Mouse (Mus musculus): ENCODE results near the gene Rpap2. TPM values are rescaled to one million over a fixed set of nuclear protein-coding genes. Genes with fewer than 3 reads are reported as not detected.

The Rpap2 gene
- polyA plus RNA-seq, 2 experiments, result 2.6 to 6.5 TPM

DNA sequence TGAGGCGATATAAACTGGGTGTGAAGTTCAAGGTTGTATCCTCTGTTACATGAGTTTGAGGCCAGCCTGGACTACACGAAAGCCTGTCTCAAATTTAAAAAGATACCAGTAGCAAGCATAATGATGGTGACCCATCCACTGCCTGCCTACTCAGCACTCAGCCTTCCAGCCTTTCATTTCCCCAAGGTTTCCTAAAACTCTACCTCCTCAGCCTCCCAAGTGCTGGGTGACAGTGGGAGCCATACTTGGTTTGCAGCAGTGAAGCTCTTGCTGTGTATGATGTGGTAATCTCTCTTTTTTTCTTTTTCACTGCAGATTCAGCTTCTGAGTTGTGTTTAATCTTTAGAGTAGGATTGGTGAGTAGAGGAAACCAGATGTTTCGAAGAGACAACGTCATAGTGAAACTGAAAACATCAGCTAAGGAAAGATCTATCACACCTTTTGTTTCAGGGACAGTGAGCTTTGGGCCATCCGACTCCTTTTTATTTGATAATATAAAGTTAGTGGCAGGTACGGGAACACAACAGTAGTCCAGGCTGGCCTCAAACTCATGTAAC is 106.1 kb downstream of the Rpap2 start:
- TF ChIP-seq CTCF (IDR thresholded peaks at IDR 0.05; ENCODE audit: low read depth) (no peak), EP300 (IDR thresholded peaks at IDR 0.05; ENCODE audit: low read depth) (no peak)
- Histone ChIP-seq H3K27me3 (ENCODE audit: control insufficient read depth, insufficient read depth, low read length) (no peaks in the 10 kb centered on the region), H3K9me3 (ENCODE audit: control insufficient read depth, low read length) (no peaks in the 10 kb centered on the region), H3K4me1 (replicated peaks; ENCODE audit: control insufficient read depth in 2 of 2, insufficient read depth in 2 of 2, low read length in 1 of 2) (no peaks in the 10 kb centered on the region; a peak in 1 of 4 replicates), H3K27ac (no peak overlapping the region), H3K4me3 (ENCODE audit: insufficient read depth in 1 of 2, low read depth in 2 of 2, low read length in 2 of 2) (no peak overlapping the region), H3K4me2 (ENCODE audit: low read depth) (no peak overlapping the region), H3K36me3 (replicated peaks; ENCODE audit: control insufficient read depth, insufficient read depth, low read depth) (no peaks in the 10 kb centered on the region), H3K9ac (replicated peaks) (no peak overlapping the region)
- DNase-seq (ENCODE audit: low read depth in 3 of 3, low spot score in 3 of 3), result no peak
- ATAC-seq (ENCODE audit: insufficient read depth), result no peak
- 63% methylated on average over 6 of the region's 6 CpGs for WGBS (ENCODE audit: insufficient replicate concordance)

DNA sequence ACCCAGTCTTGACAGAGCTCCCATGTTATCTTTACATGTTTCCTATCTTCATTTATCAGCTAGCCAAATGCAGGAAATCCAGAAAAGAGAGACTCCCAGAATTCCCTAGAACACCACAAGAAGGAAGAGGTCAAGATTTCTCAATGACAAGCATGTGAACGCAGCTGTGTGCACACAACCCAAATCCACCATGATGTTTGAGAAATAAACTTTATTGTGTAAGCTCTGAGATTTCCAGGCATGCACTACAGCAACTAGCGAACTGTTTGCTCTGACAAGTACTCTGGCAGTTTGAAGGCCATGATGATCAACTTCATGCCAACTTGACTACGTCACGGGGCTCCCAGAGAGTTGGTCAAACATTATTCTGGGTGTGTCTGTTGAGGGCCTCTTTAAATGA is 108.6 kb downstream of the Rpap2 start:
- no peak overlapping the region for H3K9ac ChIP-seq (replicated peaks)
- no peaks in the 10 kb centered on the region for H3K36me3 ChIP-seq (replicated peaks; ENCODE audit: control insufficient read depth, insufficient read depth, low read depth)
- ATAC-seq (ENCODE audit: insufficient read depth), result no peak
- H3K27ac ChIP-seq, result no peak overlapping the region
- WGBS (ENCODE audit: insufficient replicate concordance), result 67% methylated on average over 4 of the region's 4 CpGs
- H3K4me1 ChIP-seq (replicated peaks; ENCODE audit: control insufficient read depth in 2 of 2, insufficient read depth in 2 of 2, low read length in 1 of 2), result no peaks in the 10 kb centered on the region; a peak in 1 of 4 replicates
- DNase-seq (ENCODE audit: low read depth in 3 of 3, low spot score in 3 of 3), result no peak
- H3K4me2 ChIP-seq (ENCODE audit: low read depth), result no peak overlapping the region
- H3K27me3 ChIP-seq (ENCODE audit: control insufficient read depth, insufficient read depth, low read length), result no peaks in the 10 kb centered on the region; the same call in 1 of the 2 replicates
- H3K9me3 ChIP-seq (ENCODE audit: control insufficient read depth, low read length), result no peaks in the 10 kb centered on the region
- no peak overlapping the region for H3K4me3 ChIP-seq (ENCODE audit: insufficient read depth in 1 of 2, low read depth in 2 of 2, low read length in 2 of 2)
- TF ChIP-seq EP300 (IDR thresholded peaks at IDR 0.05; ENCODE audit: low read depth) (no peak), CTCF (IDR thresholded peaks at IDR 0.05; ENCODE audit: low read depth) (no peak)

DNA sequence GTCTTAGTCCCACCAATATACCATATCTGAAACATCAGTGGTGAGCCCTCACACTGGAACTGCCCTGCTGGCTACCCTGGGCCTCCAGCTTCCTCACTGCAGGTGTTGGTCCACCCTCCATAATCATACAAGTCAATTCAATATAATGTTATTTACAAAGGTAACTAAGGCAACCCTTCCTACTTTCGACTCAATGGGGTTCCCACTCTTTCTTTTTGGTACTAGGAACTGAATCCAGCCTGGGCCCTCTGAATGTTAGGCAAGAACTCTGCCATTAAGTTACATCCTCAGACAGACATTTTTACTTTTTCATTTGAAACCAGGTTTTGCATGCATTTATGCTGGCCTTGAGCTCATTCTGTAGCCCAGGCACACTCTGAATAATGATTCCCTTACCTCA is 109.1 kb downstream of the Rpap2 start:
- ATAC-seq (ENCODE audit: insufficient read depth), result no peak
- Histone ChIP-seq H3K36me3 (replicated peaks; ENCODE audit: control insufficient read depth, insufficient read depth, low read depth) (no peaks in the 10 kb centered on the region), H3K4me2 (ENCODE audit: low read depth) (no peak overlapping the region), H3K4me3 (ENCODE audit: insufficient read depth in 1 of 2, low read depth in 2 of 2, low read length in 2 of 2) (no peak overlapping the region), H3K27ac (no peak overlapping the region), H3K4me1 (replicated peaks; ENCODE audit: control insufficient read depth in 2 of 2, insufficient read depth in 2 of 2, low read length in 1 of 2) (no peaks in the 10 kb centered on the region; a peak in 1 of 4 replicates), H3K9me3 (ENCODE audit: control insufficient read depth, low read length) (no peaks in the 10 kb centered on the region), H3K9ac (replicated peaks) (no peak overlapping the region), H3K27me3 (ENCODE audit: control insufficient read depth, insufficient read depth, low read length) (no peaks in the 10 kb centered on the region; the same call in 1 of the 2 replicates)
- no peak for DNase-seq (ENCODE audit: low read depth in 3 of 3, low spot score in 3 of 3)
- TF ChIP-seq CTCF (IDR thresholded peaks at IDR 0.05; ENCODE audit: low read depth) (no peak), EP300 (IDR thresholded peaks at IDR 0.05; ENCODE audit: low read depth) (no peak)
- 43% methylated on average over 1 of the region's 1 CpGs for WGBS (ENCODE audit: insufficient replicate concordance)

DNA sequence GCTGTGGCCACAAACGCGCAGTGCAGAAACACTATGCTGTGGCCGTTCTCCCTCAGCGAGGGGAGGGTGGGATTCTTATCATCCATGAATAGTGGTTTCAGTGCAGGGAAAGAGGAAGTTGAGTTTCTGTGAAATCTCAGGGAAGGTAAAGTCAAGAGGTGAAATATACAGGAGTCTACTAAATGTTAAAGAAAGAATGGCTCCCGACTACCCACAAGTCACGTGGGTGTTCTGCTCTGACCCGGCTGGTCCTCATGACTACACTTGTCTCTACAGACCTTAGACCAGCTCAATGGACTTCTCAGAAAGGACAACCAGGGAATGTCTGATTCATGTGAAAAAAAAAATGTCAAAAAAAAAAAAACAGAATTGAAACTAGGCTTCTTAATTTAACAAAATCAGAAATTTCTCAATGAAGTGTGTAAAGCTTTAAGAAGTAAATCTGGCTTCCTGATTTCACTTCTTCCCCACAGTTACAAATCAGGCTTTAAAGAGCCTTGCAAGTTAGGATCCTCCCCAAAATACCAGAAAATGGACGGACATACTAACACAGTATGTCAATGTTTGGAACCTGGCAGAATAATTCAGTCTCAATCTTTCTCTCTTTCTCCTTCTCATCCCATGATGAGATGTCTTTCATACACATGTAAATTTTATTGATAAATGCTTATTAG is 111.1 kb downstream of the Rpap2 start:
- WGBS (ENCODE audit: insufficient replicate concordance), result 25% methylated on average over 8 of the region's 8 CpGs
- TF ChIP-seq EP300 (IDR thresholded peaks at IDR 0.05; ENCODE audit: low read depth) (no peak), CTCF (IDR thresholded peaks at IDR 0.05; ENCODE audit: low read depth) (no peak)
- Histone ChIP-seq H3K27ac (no peak overlapping the region), H3K4me1 (replicated peaks; ENCODE audit: control insufficient read depth in 2 of 2, insufficient read depth in 2 of 2, low read length in 1 of 2) (no peaks in the 10 kb centered on the region; a peak in 1 of 4 replicates), H3K9me3 (ENCODE audit: control insufficient read depth, low read length) (no peaks in the 10 kb centered on the region), H3K4me2 (ENCODE audit: low read depth) (no peak overlapping the region), H3K36me3 (replicated peaks; ENCODE audit: control insufficient read depth, insufficient read depth, low read depth) (no peaks in the 10 kb centered on the region), H3K9ac (replicated peaks) (no peak overlapping the region), H3K27me3 (ENCODE audit: control insufficient read depth, insufficient read depth, low read length) (no peaks in the 10 kb centered on the region; the same call in 1 of the 2 replicates), H3K4me3 (ENCODE audit: insufficient read depth in 1 of 2, low read depth in 2 of 2, low read length in 2 of 2) (no peak overlapping the region)
- no peak for ATAC-seq (ENCODE audit: insufficient read depth)
- no peak for DNase-seq (ENCODE audit: low read depth in 3 of 3, low spot score in 3 of 3)

Other genes with a start within 250 kb of the Rpap2 start
- 0.03 TPM in 1 of 2 replicates, not detected in the other for gene Ephx4, start 194.6 kb upstream of the Rpap2 start, polyA plus RNA-seq (2012; rRNA removed)
- gene Ephx4, start 194.6 kb upstream of the Rpap2 start, polyA plus RNA-seq (2014; fragmentation: Nextera tagmentation; extraction: Ambion mirVana), result not detected in 2 replicates
- not detected in 2 replicates for gene Lpcat2b, start 165.8 kb upstream of the Rpap2 start, polyA plus RNA-seq (2012; rRNA removed)
- gene Lpcat2b, start 165.8 kb upstream of the Rpap2 start, polyA plus RNA-seq (2014; fragmentation: Nextera tagmentation; extraction: Ambion mirVana), result not detected in 2 replicates
- 0.75 and 1.1 TPM in 2 replicates for gene Btbd8, start 159.4 kb upstream of the Rpap2 start, polyA plus RNA-seq (2012; rRNA removed)
- 1.1 and 1.2 TPM in 2 replicates for gene Btbd8, start 159.4 kb upstream of the Rpap2 start, polyA plus RNA-seq (2014; fragmentation: Nextera tagmentation; extraction: Ambion mirVana)
- 0.02 and 0.06 TPM in 2 replicates for gene Gm42669, start 89.8 kb upstream of the Rpap2 start, polyA plus RNA-seq (2012; rRNA removed)
- gene Gm42669, start 89.8 kb upstream of the Rpap2 start, polyA plus RNA-seq (2014; fragmentation: Nextera tagmentation; extraction: Ambion mirVana), result 0.06 TPM in 1 of 2 replicates, not detected in the other
- 0.01 TPM in 2 replicates for gene 1700028K03Rik, start 62.7 kb upstream of the Rpap2 start, polyA plus RNA-seq (2012; rRNA removed)
- gene 1700028K03Rik, start 62.7 kb upstream of the Rpap2 start, polyA plus RNA-seq (2014; fragmentation: Nextera tagmentation; extraction: Ambion mirVana), result not detected in 2 replicates
- gene Glmn, start 515 bp downstream of the Rpap2 start, polyA plus RNA-seq (2012; rRNA removed), result 1.6 and 3.1 TPM in 2 replicates
- gene Glmn, start 515 bp downstream of the Rpap2 start, polyA plus RNA-seq (2014; fragmentation: Nextera tagmentation; extraction: Ambion mirVana), result 5.7 and 6.2 TPM in 2 replicates
- 2.2 and 3.0 TPM in 2 replicates for gene Gfi1, start 128.7 kb downstream of the Rpap2 start, polyA plus RNA-seq (2012; rRNA removed)
- 1.1 and 1.7 TPM in 2 replicates for gene Gfi1, start 128.7 kb downstream of the Rpap2 start, polyA plus RNA-seq (2014; fragmentation: Nextera tagmentation; extraction: Ambion mirVana)
- not detected in 2 replicates for gene Ube2d2b, start 232.7 kb downstream of the Rpap2 start, polyA plus RNA-seq (2012; rRNA removed)
- gene Ube2d2b, start 232.7 kb downstream of the Rpap2 start, polyA plus RNA-seq (2014; fragmentation: Nextera tagmentation; extraction: Ambion mirVana), result 0.05 and 0.14 TPM in 2 replicates

Data from liver, embryonic 14.5 days (tissue).